Mouse (Mus musculus) CH12.LX (cell line): ENCODE data around the gene Ush1g. TPM values are rescaled to one million over a fixed set of nuclear protein-coding genes. Genes with fewer than 3 reads are reported as not detected.

Experiments used
- DNase-seq: peaks from one replicate; pipeline ENCODE4 v3.0.0-alpha.2; 2013; ENCODE audit errors: extremely low read depth
- H3K27ac ChIP-seq: 2 replicates; pipeline ENCODE4 v1.5.1; 2012; ENCODE audit warnings: low read depth, mild to moderate bottlenecking, control low read depth, moderate library complexity; ENCODE audit not compliant: insufficient read depth
- H3K27me3 ChIP-seq: replicated peaks from 2 replicates; pipeline ENCODE3; 2012; ENCODE audit warnings: inconsistent platforms
- H3K36me3 ChIP-seq, 2 experiments: replicated peaks in 1 of 2; 2 replicates each; pipeline versions ENCODE3 to v1.6.1; 2012; ENCODE audit warnings: inconsistent platforms in 1 of 2, low read length in 1 of 2, mild to moderate bottlenecking in 1 of 2, mixed read lengths in 1 of 2, moderate library complexity in 1 of 2; ENCODE audit not compliant: control insufficient read depth in 1 of 2, insufficient read depth in 1 of 2
- H3K4me1 ChIP-seq, 2 experiments: 2 replicates each; pipeline ENCODE4 v1.6.1; 2012; ENCODE audit warnings: inconsistent platforms in 1 of 2, moderate library complexity in 1 of 2; ENCODE audit not compliant: insufficient read depth in 2 of 2, control insufficient read depth in 1 of 2
- H3K4me2 ChIP-seq: 2 replicates; pipeline ENCODE4 v1.6.1; 2012; ENCODE audit warnings: low read depth, mild to moderate bottlenecking, control low read depth; ENCODE audit not compliant: poor library complexity, insufficient read depth, severe bottlenecking
- H3K4me3 ChIP-seq, 3 experiments: fragments of 150-350 bp in 1 of 3; sonication (generic) in 1 of 3; replicated peaks in 1 of 3; 2 replicates each; pipeline versions ENCODE3 to v1.5.1; 2011 to 2012; ENCODE audit warnings: low read depth in 2 of 3, low read length in 2 of 3, mild to moderate bottlenecking in 2 of 3, moderate library complexity in 2 of 3, control low read depth in 1 of 3, improper control_type of control experiment in 1 of 3, inconsistent platforms in 1 of 3, mixed read lengths in 1 of 3; ENCODE audit not compliant: poor library complexity in 1 of 3
- H3K79me2 ChIP-seq: replicated peaks from 2 replicates; pipeline ENCODE4 v1.6.1; 2012; ENCODE audit warnings: mild to moderate bottlenecking, moderate library complexity; ENCODE audit not compliant: control insufficient read depth, poor library complexity, insufficient read depth, severe bottlenecking; ENCODE audit errors: extremely low read depth
- H3K9ac ChIP-seq: 2 replicates; pipeline ENCODE4 v1.6.1; 2012; ENCODE audit warnings: low read depth, mild to moderate bottlenecking, control low read depth, moderate library complexity; ENCODE audit not compliant: insufficient read depth
- H3K9me3 ChIP-seq: replicated peaks from 2 replicates; pipeline ENCODE3; 2012; ENCODE audit warnings: low read length, inconsistent platforms, mixed read lengths
- BHLHE40 ChIP-seq: IDR thresholded peaks from 2 replicates; pipeline ENCODE4 v1.6.1; 2011; ENCODE audit warnings: mild to moderate bottlenecking, low read depth, low read length, improper control_type of control experiment
- CHD2 ChIP-seq: IDR thresholded peaks from 2 replicates; pipeline ENCODE4 v1.6.1; 2011; ENCODE audit warnings: low read length, improper control_type of control experiment
- CTCF ChIP-seq, 2 experiments: IDR thresholded peaks in 1 of 2; conservative IDR thresholded peaks in 1 of 2; 2 replicates each; pipeline ENCODE4 v1.5.1; 2011 to 2012; ENCODE audit warnings: low read depth in 2 of 2, low read length in 2 of 2, improper control_type of control experiment in 1 of 2, inconsistent platforms in 1 of 2, mild to moderate bottlenecking in 1 of 2, moderate library complexity in 1 of 2
- ELF1 ChIP-seq: IDR thresholded peaks from 2 replicates; pipeline ENCODE4 v1.6.1; 2014; ENCODE audit warnings: low read depth, mild to moderate bottlenecking, inconsistent platforms, low read length, improper control_type of control experiment
- GABPA ChIP-seq: IDR thresholded peaks from 2 replicates; pipeline ENCODE4 v1.6.1; 2012; ENCODE audit warnings: low read depth, low read length, improper control_type of control experiment, inconsistent platforms; ENCODE audit not compliant: insufficient replicate concordance
- HCFC1 ChIP-seq: IDR thresholded peaks from 2 replicates; pipeline ENCODE4 v1.6.1; 2012; ENCODE audit warnings: low read depth, mild to moderate bottlenecking, inconsistent platforms, low read length, improper control_type of control experiment
- IRF4 ChIP-seq: IDR thresholded peaks from 2 replicates; pipeline ENCODE4 v1.6.1; 2014; ENCODE audit warnings: low read depth, mild to moderate bottlenecking, inconsistent platforms, low read length, improper control_type of control experiment
- JUN ChIP-seq: IDR thresholded peaks from 2 replicates; pipeline ENCODE4 v1.6.1; 2011; ENCODE audit warnings: low read depth, mild to moderate bottlenecking, low read length, improper control_type of control experiment, moderate library complexity; ENCODE audit not compliant: insufficient read depth
- JUND ChIP-seq: conservative IDR thresholded peaks from 2 replicates; pipeline ENCODE4 v1.6.1; 2011; ENCODE audit warnings: low read depth, low read length, improper control_type of control experiment
- MAFK ChIP-seq: IDR thresholded peaks from 2 replicates; pipeline ENCODE4 v1.6.1; 2011; ENCODE audit warnings: low read length, improper control_type of control experiment; ENCODE audit not compliant: insufficient replicate concordance
- MAX ChIP-seq: IDR thresholded peaks from 2 replicates; pipeline ENCODE4 v1.6.1; 2011; ENCODE audit warnings: low read length, improper control_type of control experiment
- MEF2A ChIP-seq: IDR thresholded peaks from 2 replicates; pipeline ENCODE4 v1.6.1; 2014; ENCODE audit warnings: low read depth, mild to moderate bottlenecking, inconsistent platforms, low read length, improper control_type of control experiment, borderline replicate concordance
- NELFE ChIP-seq: IDR thresholded peaks from 2 replicates; pipeline ENCODE4 v1.6.1; 2011; ENCODE audit warnings: low read depth, low read length, improper control_type of control experiment
- PAX5 ChIP-seq: IDR thresholded peaks from 2 replicates; pipeline ENCODE4 v1.6.1; 2012; ENCODE audit warnings: low read length, inconsistent platforms, mixed read lengths
- POLR2A ChIP-seq: IDR thresholded peaks from 2 replicates; pipeline ENCODE4 v1.6.1; 2011; ENCODE audit warnings: low read depth, mild to moderate bottlenecking, improper control_type of control experiment, low read length
- POLR2AphosphoS2 ChIP-seq: IDR thresholded peaks from 2 replicates; pipeline ENCODE4 v1.6.1; 2011; ENCODE audit warnings: low read depth, low read length, improper control_type of control experiment
- RAD21 ChIP-seq: IDR thresholded peaks from 2 replicates; pipeline ENCODE4 v1.6.1; 2011; ENCODE audit warnings: low read depth, mild to moderate bottlenecking, low read length, improper control_type of control experiment, moderate library complexity
- SIN3A ChIP-seq: IDR thresholded peaks from 2 replicates; pipeline ENCODE4 v1.6.1; 2012; ENCODE audit warnings: low read length, improper control_type of control experiment, inconsistent platforms
- SMC3 ChIP-seq: IDR thresholded peaks from 2 replicates; pipeline ENCODE4 v1.6.1; 2011; ENCODE audit warnings: low read depth, low read length, improper control_type of control experiment
- TCF12 ChIP-seq: IDR thresholded peaks from 2 replicates; pipeline ENCODE4 v1.6.1; 2014; ENCODE audit warnings: low read depth, mild to moderate bottlenecking, inconsistent platforms, low read length, improper control_type of control experiment
- UBTF ChIP-seq: IDR thresholded peaks from 2 replicates; pipeline ENCODE4 v1.6.1; 2012; ENCODE audit warnings: low read depth, mild to moderate bottlenecking, inconsistent platforms, low read length, improper control_type of control experiment, moderate library complexity
- USF2 ChIP-seq: conservative IDR thresholded peaks from 2 replicates; pipeline ENCODE4 v1.6.1; 2011; ENCODE audit warnings: low read depth, low read length, improper control_type of control experiment
- ZC3H11A ChIP-seq: IDR thresholded peaks from 2 replicates; pipeline ENCODE4 v1.6.1; 2012; ENCODE audit warnings: low read depth, mild to moderate bottlenecking, inconsistent platforms, low read length, improper control_type of control experiment
- ZMIZ1 ChIP-seq: IDR thresholded peaks from 2 replicates; pipeline ENCODE4 v1.6.1; 2012; ENCODE audit warnings: low read depth, mild to moderate bottlenecking, inconsistent platforms, low read length, improper control_type of control experiment
- ZNF384 ChIP-seq: IDR thresholded peaks from 2 replicates; pipeline ENCODE4 v1.6.1; 2012; ENCODE audit warnings: low read depth, low read length, improper control_type of control experiment, inconsistent platforms
- dilution Hi-C: fragments of 300-500 bp; cut with MboI; formaldehyde crosslinking; loops from 2 replicates; pipeline ENCODE4 v1.14.3; 2020; ENCODE audit warnings: low sequenced_read_pairs; ENCODE audit not compliant: extremely low pct_unique_long_range_greater_than_20kb, extremely low pct_ligation_motif_present
- in situ Hi-C: fragments of 300-500 bp; cut with MboI; formaldehyde crosslinking; loops from 3 replicates; pipeline ENCODE4 v1.14.3; 2019; ENCODE audit warnings: low sequenced_read_pairs, low pct_ligation_motif_present, low pct_unique_long_range_greater_than_20kb, mixed read lengths
- polyA plus RNA-seq: library from polyadenylated mRNA; unstranded; fragments of >175 nt; gene quantifications from 2 replicates; pipeline ENCODE4 v1.2.1, GENCODE M21; 2012; ENCODE audit warnings: low read depth; ENCODE audit not compliant: insufficient read length
- total RNA-seq, 2 experiments: library from RNA; depleted of rRNA; stranded (reverse); fragments of 300-350 nt in 1 of 2; fragments of >200 nt in 1 of 2; gene quantifications; 2 replicates each; pipeline ENCODE4 v1.2.3; 2012 to 2014

Ush1g gene
- total and polyA plus RNA-seq, 3 experiments = 0.42 TPM; not detected in 2

GRCm38 (mm10) chr11:115359293-115359692 lies 37.5 kb upstream of the Ush1g start:
- Histone ChIP-seq H3K9me3 (peaks cover 10% of the 10 kb centered on the region), H3K36me3 (no peaks in the 10 kb centered on the region), H3K4me3 (no peak overlapping the region), H3K27ac (no peak overlapping the region), H3K9ac (no peak overlapping the region), H3K79me2 (no peaks in the 10 kb centered on the region), H3K4me1 (peaks cover 3% of the 10 kb centered on the region in 2 experiments; a peak in 2 of 4 replicates), H3K27me3 (peaks cover 93% of the 10 kb centered on the region), H3K4me2 (no peak overlapping the region)
- in situ Hi-C loops = loop anchor here (5.0 to 10.0 kb wide), 4 partner anchors 37 to 356 kb away; partner anchors contain the start of gene Ush1g
- no peak for TF ChIP-seq RAD21
- no peak for TF ChIP-seq SMC3
- TF ChIP-seq MAFK = no peak
- TF ChIP-seq POLR2AphosphoS2 = no peak
- TF ChIP-seq UBTF = no peak
- no peak for TF ChIP-seq BHLHE40
- TF ChIP-seq JUND = no peak
- no peak for TF ChIP-seq PAX5
- TF ChIP-seq POLR2A = no peak
- no peak for TF ChIP-seq ZMIZ1
- TF ChIP-seq CHD2 = no peak
- TF ChIP-seq MAX = no peak
- TF ChIP-seq ELF1 = no peak
- no peak for DNase-seq
- dilution Hi-C loops = no loop called here

DNA sequence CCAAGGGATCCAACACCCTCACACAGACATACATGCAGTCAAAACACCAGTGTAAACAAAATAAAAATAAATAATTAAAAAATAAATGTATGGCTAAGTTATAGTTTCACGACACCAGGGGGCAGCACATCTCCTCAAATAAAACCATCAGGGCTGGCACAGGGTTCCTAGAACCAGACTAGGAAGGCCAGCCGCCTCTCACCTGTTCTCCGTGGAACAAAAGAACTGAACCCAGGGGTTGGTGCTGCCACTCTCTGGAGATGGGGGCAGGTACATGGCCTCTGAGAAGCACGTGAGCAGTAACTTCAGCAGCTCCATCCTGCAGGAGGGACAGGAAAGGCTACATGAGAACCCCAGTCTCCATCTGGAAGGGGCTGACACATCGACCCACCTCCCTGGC lies 36.6 kb upstream of the Ush1g start:
- H3K4me2 ChIP-seq = no peak overlapping the region
- peak; percentile 68 for DNase-seq
- H3K4me3 ChIP-seq = no peak overlapping the region
- H3K9ac ChIP-seq = no peak overlapping the region
- no peaks in the 10 kb centered on the region for H3K79me2 ChIP-seq
- H3K9me3 ChIP-seq = peaks cover 10% of the 10 kb centered on the region
- H3K4me1 ChIP-seq = peaks cover 3% of the 10 kb centered on the region in 2 experiments; a peak in 2 of 4 replicates
- peaks cover 88% of the 10 kb centered on the region for H3K27me3 ChIP-seq
- dilution Hi-C loops = no loop called here
- in situ Hi-C loops = loop anchor here (5.0 to 10.0 kb wide), 4 partner anchors 36 to 356 kb away; partner anchors contain the start of gene Ush1g
- peak; percentile 84 for TF ChIP-seq RAD21
- no peak for TF ChIP-seq USF2
- no peak for TF ChIP-seq MEF2A
- TF ChIP-seq ZC3H11A = peak; percentile 38; the same call in 1 of the 2 replicates
- TF ChIP-seq ZMIZ1 = no peak
- TF ChIP-seq TCF12 = no peak
- TF ChIP-seq ELF1 = no peak
- no peak for TF ChIP-seq CHD2
- no peak for TF ChIP-seq JUND
- TF ChIP-seq JUN = no peak
- TF ChIP-seq GABPA = no peak
- peak; percentile 73 for TF ChIP-seq SMC3
- no peak for TF ChIP-seq HCFC1
- TF ChIP-seq UBTF = no peak
- no peak for TF ChIP-seq POLR2A
- 0 out of 2 replicates have a peak, but pooled peaks have one; percentile 18 for TF ChIP-seq IRF4
- TF ChIP-seq MAX = no peak
- peak; percentile 18 to 83; a peak in 2 of 4 replicates for TF ChIP-seq CTCF (conservative IDR thresholded peaks at IDR 0.05 in 1 of 2, IDR thresholded peaks at IDR 0.05 in 1 of 2; ENCODE audit: low read depth in 2 of 2, low read length in 2 of 2)
- TF ChIP-seq NELFE = no peak
- TF ChIP-seq SIN3A = no peak
- no peak for TF ChIP-seq ZNF384
- no peaks in the 10 kb centered on the region for H3K36me3 ChIP-seq
- no peak overlapping the region for H3K27ac ChIP-seq
